Mouse (Mus musculus): ENCODE data around the gene Pid1.

- TF ChIP-seq POLR2A (IDR thresholded peaks at IDR 0.05; ENCODE audit: insufficient read depth, low read length): no peak
- no peak for TF ChIP-seq CTCF (IDR thresholded peaks at IDR 0.05; ENCODE audit: low read depth, low read length)
Measured at GRCm38 (mm10) chr1:84241192-84241828, 122.7 kb downstream of the Pid1 start.
